ENCODE assay signal across 12 mouse cellular contexts in genomic region chr16:35742251-35742937, GRCm38 (mm10). TPM values are rescaled to one million over a fixed set of nuclear protein-coding genes. Genes with fewer than 3 reads are reported as not detected.
DNase-seq lines count a peak whose midpoint lies in the region; ATAC-seq and TF ChIP-seq lines count a peak whose summit lies in the region.
"Had no signal": no experiment of that assay in that cellular context is flagged by ENCODE, and none has a peak within 500 bp of the region (broad histone marks: within the 10 kb centered on the region; RNA-seq: fewer than 3 reads in every experiment).

No protein-coding gene starts in this region.

- in situ Hi-C loops in CH12.LX (cut with MboI; ENCODE audit: low pct_ligation_motif_present, low pct_unique_long_range_greater_than_20kb, low sequenced_read_pairs), result loop anchor here (10.0 kb wide), 1 partner anchor 192 kb away; the partner anchor contains the start of genes Dtx3l and Parp9

- dilution Hi-C loops in CH12.LX (cut with MboI; ENCODE audit: extremely low pct_ligation_motif_present, extremely low pct_unique_long_range_greater_than_20kb, low sequenced_read_pairs), result no loop called here

- no peak overlapping the region for H3K9ac ChIP-seq in CH12.LX (ENCODE audit: insufficient read depth, low read depth)
- H3K9ac ChIP-seq in limb, embryonic 14.5 days (ENCODE audit: low read depth, low read length, severe bottlenecking), result no peak overlapping the region
- H3K9ac ChIP-seq in hindbrain, embryonic 16.5 days (ENCODE audit: low read depth, low read length), result no peak overlapping the region
- H3K9ac ChIP-seq: midbrain, embryonic 12.5 days; neural tube, embryonic 12.5 days had no signal

- H3K79me2 ChIP-seq in CH12.LX (replicated peaks; ENCODE audit: control insufficient read depth, extremely low read depth, insufficient read depth, poor library complexity, severe bottlenecking), result no peaks in the 10 kb centered on the region

- no peaks in the 10 kb centered on the region for H3K27me3 ChIP-seq in CH12.LX (replicated peaks)
- H3K27me3 ChIP-seq in limb, embryonic 14.5 days (ENCODE audit: control insufficient read depth, insufficient read depth, low read length), result no peaks in the 10 kb centered on the region
- H3K27me3 ChIP-seq in hindbrain, embryonic 16.5 days (replicated peaks; ENCODE audit: control insufficient read depth, insufficient read depth, low read length), result no peaks in the 10 kb centered on the region
- H3K27me3 ChIP-seq: midbrain, embryonic 12.5 days; neural tube, embryonic 12.5 days had no signal

- 55% methylated on average over 12 of the region's 12 CpGs for WGBS in limb, embryonic 14.5 days
- WGBS in hindbrain, embryonic 16.5 days, result 91% methylated on average over 12 of the region's 12 CpGs

- H3K4me3 ChIP-seq in CH12.LX (replicated peaks in 1 of 3; ENCODE audit: low read depth in 2 of 3, low read length in 2 of 3, poor library complexity in 1 of 3), result no peak overlapping the region
- H3K4me3 ChIP-seq in limb, embryonic 14.5 days (replicated peaks; ENCODE audit: low read length), result no peak overlapping the region
- no peak overlapping the region for H3K4me3 ChIP-seq in hindbrain, embryonic 16.5 days (ENCODE audit: low read length)
- H3K4me3 ChIP-seq: midbrain, embryonic 12.5 days; neural tube, embryonic 12.5 days had no signal

- peaks cover 0 to 10% of the 10 kb centered on the region in 2 experiments for H3K36me3 ChIP-seq in CH12.LX (replicated peaks in 1 of 2; ENCODE audit: control insufficient read depth in 1 of 2, insufficient read depth in 1 of 2, low read length in 1 of 2)
- H3K36me3 ChIP-seq in limb, embryonic 14.5 days (ENCODE audit: control insufficient read depth, insufficient read depth, low read length), result no peaks in the 10 kb centered on the region
- H3K36me3 ChIP-seq in hindbrain, embryonic 16.5 days (ENCODE audit: control insufficient read depth, insufficient read depth, low read length), result no peaks in the 10 kb centered on the region
- H3K36me3 ChIP-seq: midbrain, embryonic 12.5 days; neural tube, embryonic 12.5 days had no signal

- no peak for TF ChIP-seq CTCF in CH12.LX (conservative IDR thresholded peaks at IDR 0.05 in 1 of 2, IDR thresholded peaks at IDR 0.05 in 1 of 2; ENCODE audit: low read depth in 2 of 2, low read length in 2 of 2)

- no peak overlapping the region for H3K4me2 ChIP-seq in CH12.LX (ENCODE audit: insufficient read depth, low read depth, poor library complexity, severe bottlenecking)
- H3K4me2 ChIP-seq in limb, embryonic 14.5 days (replicated peaks; ENCODE audit: low read depth, low read length, severe bottlenecking), result no peak overlapping the region
- no peak overlapping the region for H3K4me2 ChIP-seq in hindbrain, embryonic 16.5 days (ENCODE audit: low read length)
- H3K4me2 ChIP-seq: midbrain, embryonic 12.5 days; neural tube, embryonic 12.5 days had no signal

- no peak overlapping the region for H3K27ac ChIP-seq in CH12.LX (ENCODE audit: insufficient read depth, low read depth)
- no peak overlapping the region for H3K27ac ChIP-seq in limb, embryonic 14.5 days (replicated peaks; ENCODE audit: low read depth, low read length)
- H3K27ac ChIP-seq in hindbrain, embryonic 16.5 days (ENCODE audit: low read depth, low read length), result no peak overlapping the region
- H3K27ac ChIP-seq: midbrain, embryonic 12.5 days; neural tube, embryonic 12.5 days had no signal

- peak; percentile 28 for DNase-seq in lung, postnatal 25 days (ENCODE audit: low spot score)
- no peak for DNase-seq in lung, postnatal 4 days
- DNase-seq in CH12.LX (ENCODE audit: extremely low read depth), result no peak
- peak; percentile 8 for DNase-seq in limb, embryonic 14.5 days (ENCODE audit: low spot score)
- DNase-seq in thymus, postnatal 25 days, result peak; percentile 50
- no peak for DNase-seq in ovary, postnatal 14 days (ENCODE audit: low spot score)
- DNase-seq in spleen, postnatal 10 days (ENCODE audit: low spot score in 2 of 2), result no peak
- DNase-seq: adrenal gland, postnatal 36 days; kidney, adult 18-20 months had no signal

- TF ChIP-seq EP300 in CH12.LX (IDR thresholded peaks at IDR 0.05; ENCODE audit: low read length), result no peak

- no peak for TF ChIP-seq RAD21 in CH12.LX (IDR thresholded peaks at IDR 0.05; ENCODE audit: low read depth, low read length)

- peaks cover 19 to 90% of the 10 kb centered on the region in 2 experiments for H3K4me1 ChIP-seq in CH12.LX (ENCODE audit: control insufficient read depth in 1 of 2, insufficient read depth in 2 of 2)
- H3K4me1 ChIP-seq in limb, embryonic 14.5 days (ENCODE audit: control insufficient read depth, insufficient read depth, low read length), result 0 out of 2 replicates have a peak, but pooled peaks cover 9% of the 10 kb centered on the region
- peaks cover 5% of the 10 kb centered on the region for H3K4me1 ChIP-seq in hindbrain, embryonic 16.5 days (ENCODE audit: control insufficient read depth, insufficient read depth, low read depth, low read length)

- H3K9me3 ChIP-seq in CH12.LX (replicated peaks; ENCODE audit: low read length), result no peaks in the 10 kb centered on the region
- H3K9me3 ChIP-seq in limb, embryonic 14.5 days (ENCODE audit: control insufficient read depth, low read length), result no peaks in the 10 kb centered on the region
- H3K9me3 ChIP-seq in hindbrain, embryonic 16.5 days (ENCODE audit: control insufficient read depth, low read length), result no peaks in the 10 kb centered on the region
- H3K9me3 ChIP-seq: midbrain, embryonic 12.5 days; neural tube, embryonic 12.5 days had no signal

- no peak for ATAC-seq in limb, embryonic 14.5 days (ENCODE audit: low FRiP score, low read depth)
- ATAC-seq in hindbrain, embryonic 16.5 days, result no peak

- no peak for TF ChIP-seq POLR2A in CH12.LX (IDR thresholded peaks at IDR 0.05; ENCODE audit: low read depth, low read length)
- TF ChIP-seq POLR2A in limb, embryonic 14.5 days (IDR thresholded peaks at IDR 0.05; ENCODE audit: borderline replicate concordance, extremely low read depth, insufficient read depth, insufficient read length), result no peak

TF ChIP-seq in CH12.LX, 34 proteins besides CTCF, POLR2A, EP300 and RAD21:
- peak; percentile 28; the same call in 1 of the 2 replicates for TF ChIP-seq BHLHE40 (IDR thresholded peaks at IDR 0.05; ENCODE audit: low read depth, low read length)
- TF ChIP-seq CHD1 (IDR thresholded peaks at IDR 0.05; ENCODE audit: low read depth, low read length), result no peak
- no peak for TF ChIP-seq USF2 (conservative IDR thresholded peaks at IDR 0.05; ENCODE audit: low read depth, low read length)
- no peak for TF ChIP-seq MYC (IDR thresholded peaks at IDR 0.05; ENCODE audit: low read depth, low read length)
- TF ChIP-seq ELF1 (IDR thresholded peaks at IDR 0.05; ENCODE audit: low read depth, low read length), result no peak

RNA-seq across cellular contexts. Expression of gene Dirc2, which starts 26.8 kb away (rescaled TPM):
- total RNA-seq in CH12.LX (2012; rRNA removed) (5.7 and 6.4 TPM in 2 replicates), CH12.LX (2014; rRNA removed) (6.8 and 7.3 TPM in 2 replicates)
- 6.6 and 6.9 TPM in 2 replicates for polyA plus RNA-seq in CH12.LX (2012; ENCODE audit: insufficient read length, low read depth)
- 22.9 and 28.7 TPM in 2 replicates for polyA plus RNA-seq in limb, embryonic 14.5 days (2012; rRNA removed)
- 20.5 and 23.0 TPM in 2 replicates for polyA plus RNA-seq in limb, embryonic 14.5 days (2014; fragmentation: Nextera tagmentation; extraction: Ambion mirVana)
- polyA plus RNA-seq in hindbrain, embryonic 16.5 days (2015; fragmentation: Nextera tagmentation; extraction: Ambion mirVana), result 31.9 and 34.1 TPM in 2 replicates

RNA-seq across cellular contexts. Expression of gene Hspbap1, which starts 27.8 kb away (rescaled TPM):
- total RNA-seq in CH12.LX (2012; rRNA removed) (15.9 and 18.3 TPM in 2 replicates), CH12.LX (2014; rRNA removed) (12.1 and 13.6 TPM in 2 replicates)
- polyA plus RNA-seq in CH12.LX (2012; ENCODE audit: insufficient read length, low read depth), result 15.3 and 17.6 TPM in 2 replicates
- 11.5 and 12.3 TPM in 2 replicates for polyA plus RNA-seq in limb, embryonic 14.5 days (2012; rRNA removed)
- 12.9 and 14.5 TPM in 2 replicates for polyA plus RNA-seq in limb, embryonic 14.5 days (2014; fragmentation: Nextera tagmentation; extraction: Ambion mirVana)
- 12.7 and 13.9 TPM in 2 replicates for polyA plus RNA-seq in hindbrain, embryonic 16.5 days (2015; fragmentation: Nextera tagmentation; extraction: Ambion mirVana)

Comparison
In these comparisons a context has a peak if more than half of its experiments do, and no peak if none do; other contexts are left out.
1. DNase-seq: peak in lung, postnatal 25 days (single experiment), limb, embryonic 14.5 days (single experiment) and thymus, postnatal 25 days (single experiment); none in lung, postnatal 4 days (0 of 2), CH12.LX (single experiment), ovary, postnatal 14 days (single experiment) and spleen, postnatal 10 days (0 of 2).